Mouse (Mus musculus) liver, adult 10 weeks (tissue): ENCODE data around the gene Pglyrp2. TPM values are rescaled to one million over a fixed set of nuclear protein-coding genes. Genes with fewer than 3 reads are reported as not detected.

Source experiments
- polyA plus RNA-seq: library from polyadenylated mRNA; stranded (reverse); fragments of 350-450 nt; fragmentation: Illumina TruSeq; extraction: RNeasy Lipid Tissue Mini Kit (QIAGEN cat#74804); gene quantifications from one replicate; pipeline ENCODE4 v1.2.3, GENCODE M21; 2014; ENCODE audit warnings: low read depth, low replicate concordance

Pglyrp2 gene
- polyA plus RNA-seq: 21.3 TPM

DNA sequence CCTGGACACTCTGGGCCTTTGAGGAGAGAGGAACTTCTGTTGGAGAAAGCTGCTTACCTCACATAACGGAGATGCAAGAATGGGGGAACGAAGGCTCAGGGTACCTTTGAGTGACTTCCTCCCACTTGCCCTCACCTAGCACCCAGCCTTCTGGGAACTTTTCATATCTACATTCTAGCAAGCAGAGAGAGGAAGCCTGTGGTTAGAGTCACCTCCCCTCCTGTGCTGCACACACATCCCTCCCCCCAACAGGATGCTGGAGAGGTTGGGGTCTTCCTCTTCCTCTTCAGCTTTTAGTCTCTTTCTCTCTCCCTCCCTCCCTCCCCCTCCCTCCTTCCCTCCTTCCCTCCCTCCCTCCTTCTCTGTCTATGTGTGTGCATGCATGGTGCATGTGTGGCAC is at the start of gene Pglyrp2:
Gene Pglyrp2 (minus strand): TSS at position 134 of the 400 bp plus-strand sequence.

DNA sequence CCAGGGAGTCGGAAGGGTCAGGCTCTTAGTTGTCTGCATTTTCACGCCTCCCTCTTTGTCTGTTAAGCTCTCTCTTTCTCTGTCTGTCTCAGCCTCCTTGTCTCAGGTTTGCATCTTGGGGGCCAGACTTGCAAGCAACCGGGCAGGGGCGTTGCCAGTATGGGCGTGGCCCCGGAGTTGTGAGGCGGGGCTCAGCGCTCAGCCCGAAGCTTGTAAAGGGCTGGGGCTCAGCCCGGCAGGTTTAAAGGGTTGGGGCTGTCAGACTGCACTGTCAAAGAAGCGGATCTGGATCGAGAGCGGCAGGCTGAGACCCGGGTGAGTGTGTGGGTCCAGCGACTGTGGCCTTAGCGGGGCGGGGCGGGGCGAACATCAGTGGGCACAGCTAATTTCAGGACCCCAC is 28.5 kb upstream of the Pglyrp2 start, which contains the start of gene Cyp4f39:
Gene Cyp4f39 (plus strand): TSS at position 242 of the 400 bp plus-strand sequence.

GRCm38 (mm10) chr17:32403417-32403816 is 20.6 kb downstream of the Pglyrp2 start, which contains the start of gene Rasal3:
Rasal3 (minus strand) TSS chr17:32403583.

DNA sequence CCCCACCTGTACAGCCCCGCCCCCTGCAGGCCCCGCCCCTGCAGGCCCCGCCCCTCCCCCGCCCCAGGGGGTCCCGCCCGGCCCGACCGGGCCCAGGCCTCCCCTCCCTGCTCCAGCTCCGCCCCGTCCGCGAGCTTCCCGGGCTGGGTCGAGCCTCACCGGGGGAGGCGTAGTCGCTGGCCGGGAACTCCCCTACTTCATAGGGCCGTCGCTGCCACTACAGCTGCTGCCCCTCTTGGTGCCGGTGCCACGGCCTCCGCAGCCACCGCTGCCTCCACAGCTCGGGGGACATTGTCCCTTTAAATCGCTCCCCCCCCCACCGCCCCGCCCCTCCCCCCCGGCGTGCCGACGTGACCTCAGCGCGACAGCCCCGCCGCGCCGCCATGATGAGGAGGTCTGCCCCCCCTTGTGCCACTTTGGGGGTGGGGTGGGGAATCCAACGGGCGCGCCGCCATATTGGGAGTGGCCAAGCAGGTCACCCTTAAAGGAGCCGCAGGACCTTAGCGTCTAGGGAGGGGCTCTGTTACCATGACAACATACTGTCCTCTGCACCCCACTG is 34.8 kb downstream of the Pglyrp2 start, which contains the start of gene Wiz:
Gene Wiz (minus strand): TSS at position 339 of the 559 bp plus-strand sequence.

Other genes with a start within 250 kb of the Pglyrp2 start
- gene Ephx3, start 234.6 kb downstream of the Pglyrp2 start, polyA plus RNA-seq: not detected
- 14.7 TPM for gene Brd4, start 139.4 kb downstream of the Pglyrp2 start, polyA plus RNA-seq
- gene Akap8, start 102.9 kb downstream of the Pglyrp2 start, polyA plus RNA-seq: 30.3 TPM
- 20.1 TPM for gene Akap8l, start 73.6 kb downstream of the Pglyrp2 start, polyA plus RNA-seq
- 1.0 TPM for gene Wiz, start 34.7 kb downstream of the Pglyrp2 start, polyA plus RNA-seq
- 0.16 TPM for gene Rasal3, start 20.6 kb downstream of the Pglyrp2 start, polyA plus RNA-seq
- not detected for gene Cyp4f39, start 28.6 kb upstream of the Pglyrp2 start, polyA plus RNA-seq
- 3.8 TPM for gene Cyp4f17, start 81.9 kb upstream of the Pglyrp2 start, polyA plus RNA-seq
- gene Cyp4f16, start 112.4 kb upstream of the Pglyrp2 start, polyA plus RNA-seq: 2.3 TPM
- gene Cyp4f37, start 197.1 kb upstream of the Pglyrp2 start, polyA plus RNA-seq: not detected
- not detected for gene Cyp4f40, start 234.7 kb upstream of the Pglyrp2 start, polyA plus RNA-seq